Mouse (Mus musculus): ENCODE results near the gene Als2. TPM values are rescaled to one million over a fixed set of nuclear protein-coding genes. Genes with fewer than 3 reads are reported as not detected.

Gene Als2
- polyA plus RNA-seq, 1 experiment from 2014 or later: 21.7 TPM

- peaks cover 20% of the 10 kb centered on the region for H3K36me3 ChIP-seq (replicated peaks; ENCODE audit: control insufficient read depth, insufficient read depth)
- H3K27ac ChIP-seq: no peak overlapping the region
- no peak overlapping the region for H3K9ac ChIP-seq
- DNase-seq (ENCODE audit: low spot score): no peak
- H3K4me2 ChIP-seq (replicated peaks): no peak overlapping the region
- ATAC-seq (ENCODE audit: low FRiP score): no peak
- H3K4me1 ChIP-seq (replicated peaks; ENCODE audit: control insufficient read depth, insufficient read depth, low read length): no peaks in the 10 kb centered on the region
- no peak overlapping the region for H3K4me3 ChIP-seq (replicated peaks; ENCODE audit: low read length)
- no peaks in the 10 kb centered on the region for H3K27me3 ChIP-seq (ENCODE audit: control insufficient read depth, insufficient read depth, low read length)
- WGBS: 47% methylated on average over 3 of the region's 3 CpGs
- H3K9me3 ChIP-seq (ENCODE audit: control insufficient read depth, low read length): no peaks in the 10 kb centered on the region
Observed at GRCm38 (mm10) chr1:59220371-59220770, 16.7 kb downstream of the Als2 start.

- Histone ChIP-seq H3K27ac (no peak overlapping the region), H3K4me1 (replicated peaks; ENCODE audit: control insufficient read depth, insufficient read depth, low read length) (no peaks in the 10 kb centered on the region), H3K27me3 (ENCODE audit: control insufficient read depth, insufficient read depth, low read length) (no peaks in the 10 kb centered on the region), H3K4me3 (replicated peaks; ENCODE audit: low read length) (no peak overlapping the region), H3K4me2 (replicated peaks) (no peak overlapping the region), H3K9ac (no peak overlapping the region), H3K9me3 (ENCODE audit: control insufficient read depth, low read length) (no peaks in the 10 kb centered on the region), H3K36me3 (replicated peaks; ENCODE audit: control insufficient read depth, insufficient read depth) (peaks cover 42% of the 10 kb centered on the region)
- ATAC-seq (ENCODE audit: low FRiP score): no peak
- WGBS: 91% methylated on average over 11 of the region's 11 CpGs
- no peak for DNase-seq (ENCODE audit: low spot score)
Observed at GRCm38 (mm10) chr1:59215446-59215845, 21.6 kb downstream of the Als2 start.

- WGBS: 50% methylated on average over 1 of the region's 1 CpGs
- H3K36me3 ChIP-seq (replicated peaks; ENCODE audit: control insufficient read depth, insufficient read depth): peaks cover 60% of the 10 kb centered on the region
Observed at GRCm38 (mm10) chr1:59212951-59213350, 24.1 kb downstream of the Als2 start.

GRCm38 (mm10) chr1:59212076-59212779 is 24.8 kb downstream of the Als2 start:
- no peak for DNase-seq (ENCODE audit: low spot score)
- no peaks in the 10 kb centered on the region for H3K4me1 ChIP-seq (replicated peaks; ENCODE audit: control insufficient read depth, insufficient read depth, low read length)
- H3K4me2 ChIP-seq (replicated peaks): no peak overlapping the region
- peaks cover 59% of the 10 kb centered on the region for H3K36me3 ChIP-seq (replicated peaks; ENCODE audit: control insufficient read depth, insufficient read depth)
- H3K4me3 ChIP-seq (replicated peaks; ENCODE audit: low read length): no peak overlapping the region
- WGBS: 71% methylated on average over 5 of the region's 5 CpGs
- H3K27me3 ChIP-seq (ENCODE audit: control insufficient read depth, insufficient read depth, low read length): no peaks in the 10 kb centered on the region
- ATAC-seq (ENCODE audit: low FRiP score): no peak
- no peaks in the 10 kb centered on the region for H3K9me3 ChIP-seq (ENCODE audit: control insufficient read depth, low read length)
- no peak overlapping the region for H3K27ac ChIP-seq
- no peak overlapping the region for H3K9ac ChIP-seq

More at GRCm38 (mm10) chr1:59212951-59213350, 24.1 kb downstream of the Als2 start:
- H3K4me2 ChIP-seq (replicated peaks): no peak overlapping the region
- no peaks in the 10 kb centered on the region for H3K27me3 ChIP-seq (ENCODE audit: control insufficient read depth, insufficient read depth, low read length)
- H3K27ac ChIP-seq: no peak overlapping the region
- H3K4me1 ChIP-seq (replicated peaks; ENCODE audit: control insufficient read depth, insufficient read depth, low read length): no peaks in the 10 kb centered on the region
- no peak for DNase-seq (ENCODE audit: low spot score)
- no peak overlapping the region for H3K4me3 ChIP-seq (replicated peaks; ENCODE audit: low read length)
- H3K9me3 ChIP-seq (ENCODE audit: control insufficient read depth, low read length): no peaks in the 10 kb centered on the region
- no peak overlapping the region for H3K9ac ChIP-seq
- no peak for ATAC-seq (ENCODE audit: low FRiP score)

- Histone ChIP-seq H3K36me3 (replicated peaks; ENCODE audit: control insufficient read depth, insufficient read depth) (peaks cover 62% of the 10 kb centered on the region), H3K4me3 (replicated peaks; ENCODE audit: low read length) (no peak overlapping the region), H3K27ac (no peak overlapping the region), H3K9me3 (ENCODE audit: control insufficient read depth, low read length) (no peaks in the 10 kb centered on the region), H3K4me2 (replicated peaks) (no peak overlapping the region), H3K27me3 (ENCODE audit: control insufficient read depth, insufficient read depth, low read length) (no peaks in the 10 kb centered on the region), H3K4me1 (replicated peaks; ENCODE audit: control insufficient read depth, insufficient read depth, low read length) (no peaks in the 10 kb centered on the region), H3K9ac (no peak overlapping the region)
- whole genome bisulfite sequencing: 91% methylated on average over 4 of the region's 4 CpGs
- no peak for ATAC-seq (ENCODE audit: low FRiP score)
- no peak for DNase-seq (ENCODE audit: low spot score)
Observed at GRCm38 (mm10) chr1:59211651-59212050, 25.4 kb downstream of the Als2 start.

GRCm38 (mm10) chr1:59208331-59208730 is 28.7 kb downstream of the Als2 start:
- 90% methylated on average over 1 of the region's 1 CpGs for WGBS
- no peak for ATAC-seq (ENCODE audit: low FRiP score)

GRCm38 (mm10) chr1:59204489-59204888 is 32.5 kb downstream of the Als2 start:
- no peak overlapping the region for H3K4me2 ChIP-seq (replicated peaks)
- H3K4me1 ChIP-seq (replicated peaks; ENCODE audit: control insufficient read depth, insufficient read depth, low read length): no peaks in the 10 kb centered on the region
- H3K9me3 ChIP-seq (ENCODE audit: control insufficient read depth, low read length): no peaks in the 10 kb centered on the region
- no peaks in the 10 kb centered on the region for H3K27me3 ChIP-seq (ENCODE audit: control insufficient read depth, insufficient read depth, low read length)
- H3K27ac ChIP-seq: no peak overlapping the region
- no peak overlapping the region for H3K4me3 ChIP-seq (replicated peaks; ENCODE audit: low read length)
- ATAC-seq (ENCODE audit: low FRiP score) (no peak), DNase-seq (ENCODE audit: low spot score) (no peak)
- WGBS: 82% methylated on average over 1 of the region's 1 CpGs
- no peak overlapping the region for H3K9ac ChIP-seq
- H3K36me3 ChIP-seq (replicated peaks; ENCODE audit: control insufficient read depth, insufficient read depth): peaks cover 59% of the 10 kb centered on the region

More at GRCm38 (mm10) chr1:59208331-59208730, 28.7 kb downstream of the Als2 start:
- no peaks in the 10 kb centered on the region for H3K9me3 ChIP-seq (ENCODE audit: control insufficient read depth, low read length)
- no peak overlapping the region for H3K27ac ChIP-seq
- H3K9ac ChIP-seq: no peak overlapping the region
- H3K4me2 ChIP-seq (replicated peaks): no peak overlapping the region
- H3K27me3 ChIP-seq (ENCODE audit: control insufficient read depth, insufficient read depth, low read length): no peaks in the 10 kb centered on the region
- no peak overlapping the region for H3K4me3 ChIP-seq (replicated peaks; ENCODE audit: low read length)
- DNase-seq (ENCODE audit: low spot score): no peak
- H3K4me1 ChIP-seq (replicated peaks; ENCODE audit: control insufficient read depth, insufficient read depth, low read length): no peaks in the 10 kb centered on the region
- H3K36me3 ChIP-seq (replicated peaks; ENCODE audit: control insufficient read depth, insufficient read depth): peaks cover 46% of the 10 kb centered on the region

- WGBS: 86% methylated on average over 10 of the region's 10 CpGs
- no peak for ATAC-seq (ENCODE audit: low FRiP score)
- Histone ChIP-seq H3K4me3 (replicated peaks; ENCODE audit: low read length) (no peak overlapping the region), H3K9ac (no peak overlapping the region), H3K4me2 (replicated peaks) (no peak overlapping the region), H3K27ac (no peak overlapping the region), H3K27me3 (ENCODE audit: control insufficient read depth, insufficient read depth, low read length) (no peaks in the 10 kb centered on the region), H3K9me3 (ENCODE audit: control insufficient read depth, low read length) (no peaks in the 10 kb centered on the region), H3K36me3 (replicated peaks; ENCODE audit: control insufficient read depth, insufficient read depth) (peaks cover 59% of the 10 kb centered on the region), H3K4me1 (replicated peaks; ENCODE audit: control insufficient read depth, insufficient read depth, low read length) (no peaks in the 10 kb centered on the region)
- DNase-seq (ENCODE audit: low spot score): no peak
Observed at GRCm38 (mm10) chr1:59202367-59202766, 34.7 kb downstream of the Als2 start.

- Histone ChIP-seq H3K9me3 (ENCODE audit: control insufficient read depth, low read length) (no peaks in the 10 kb centered on the region), H3K4me1 (replicated peaks; ENCODE audit: control insufficient read depth, insufficient read depth, low read length) (no peaks in the 10 kb centered on the region), H3K27me3 (ENCODE audit: control insufficient read depth, insufficient read depth, low read length) (no peaks in the 10 kb centered on the region), H3K27ac (no peak overlapping the region), H3K4me2 (replicated peaks) (no peak overlapping the region), H3K4me3 (replicated peaks; ENCODE audit: low read length) (no peak overlapping the region), H3K36me3 (replicated peaks; ENCODE audit: control insufficient read depth, insufficient read depth) (peaks cover 57% of the 10 kb centered on the region), H3K9ac (no peak overlapping the region)
- no peak for DNase-seq (ENCODE audit: low spot score)
- 96% methylated on average over 1 of the region's 1 CpGs for WGBS
- ATAC-seq (ENCODE audit: low FRiP score): no peak
Observed at GRCm38 (mm10) chr1:59201561-59201960, 35.5 kb downstream of the Als2 start.

GRCm38 (mm10) chr1:59200960-59201359 is 36.1 kb downstream of the Als2 start:
- Histone ChIP-seq H3K4me3 (replicated peaks; ENCODE audit: low read length) (no peak overlapping the region), H3K9ac (no peak overlapping the region), H3K4me1 (replicated peaks; ENCODE audit: control insufficient read depth, insufficient read depth, low read length) (no peaks in the 10 kb centered on the region), H3K27me3 (ENCODE audit: control insufficient read depth, insufficient read depth, low read length) (no peaks in the 10 kb centered on the region), H3K27ac (no peak overlapping the region), H3K4me2 (replicated peaks) (no peak overlapping the region), H3K9me3 (ENCODE audit: control insufficient read depth, low read length) (no peaks in the 10 kb centered on the region), H3K36me3 (replicated peaks; ENCODE audit: control insufficient read depth, insufficient read depth) (peaks cover 60% of the 10 kb centered on the region)
- ATAC-seq (ENCODE audit: low FRiP score) (no peak), DNase-seq (ENCODE audit: low spot score) (no peak)
- WGBS: 90% methylated on average over 5 of the region's 5 CpGs

All from hindbrain, embryonic 14.5 days (tissue).